Mouse (Mus musculus): Measurements from ENCODE around the gene 2700049A03Rik.
A peak's percentile ranks its signal among the peaks of the same experiment; 100 is the strongest.
"Not testable (repeated sequence)": the region's sequence is repeated elsewhere in the genome, so short reads cannot be mapped to it uniquely, and the experiment has no call there.

2700049A03Rik gene

GRCm38 (mm10) chr12:71136130-71136973 is at the start of gene 2700049A03Rik, which contains the start of gene Timm9:
2700049A03Rik (plus strand) TSS chr12:71136848.
Timm9 (minus strand) TSS chr12:71136684.
- DNase-seq: peak; percentile 96

- DNase-seq: not testable (repeated sequence)
Observed at GRCm38 (mm10) chr12:71104275-71104674, 32.4 kb upstream of the 2700049A03Rik start.

GRCm38 (mm10) chr12:71107216-71107771 is 29.4 kb upstream of the 2700049A03Rik start:
- no peak for DNase-seq

DNA sequence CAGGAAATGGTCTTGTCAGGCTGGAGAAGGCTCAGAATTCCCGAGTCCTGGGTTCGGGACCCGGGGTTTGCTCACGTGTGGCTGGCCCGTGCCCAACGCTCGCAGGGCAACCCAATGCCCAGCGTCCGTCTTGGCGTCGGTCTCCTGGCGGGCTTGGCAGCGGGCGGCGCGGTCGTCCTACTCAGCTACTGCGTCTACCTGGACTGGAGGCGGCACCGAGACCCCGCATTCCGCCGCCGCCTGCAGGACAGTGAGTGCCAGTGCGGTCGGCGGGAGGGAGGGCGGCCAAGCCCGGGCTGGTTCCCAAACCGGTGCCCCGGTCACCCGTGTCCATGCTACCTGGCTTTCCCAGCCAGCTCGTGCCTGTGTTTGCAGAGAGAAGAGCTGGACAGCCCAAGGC is 25.3 kb upstream of the 2700049A03Rik start, which contains the start of gene Tomm20l:
Gene Tomm20l (plus strand): TSS at position 98 of the 400 bp plus-strand sequence.
- peak; percentile 53 for DNase-seq

DNA sequence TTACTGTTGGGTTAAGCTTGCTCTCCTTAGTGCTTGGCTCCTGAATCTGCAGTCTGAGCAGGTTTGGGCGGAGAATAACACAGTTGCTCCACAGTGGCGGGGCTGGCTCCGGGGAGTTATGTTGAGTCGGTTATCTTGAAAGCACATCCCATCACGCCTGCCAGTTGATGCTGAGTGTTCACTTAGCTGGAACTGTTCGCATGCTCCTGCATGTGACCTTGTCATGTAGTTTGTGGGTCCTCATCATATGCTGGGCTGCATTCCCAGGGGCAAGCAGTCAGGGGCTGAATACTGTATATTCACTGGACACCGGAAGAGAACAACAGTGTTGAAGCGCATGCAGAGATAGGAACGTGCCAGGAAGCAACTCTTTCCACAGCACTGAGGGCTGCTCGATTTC is 23.6 kb upstream of the 2700049A03Rik start:
- DNase-seq: no peak

DNA sequence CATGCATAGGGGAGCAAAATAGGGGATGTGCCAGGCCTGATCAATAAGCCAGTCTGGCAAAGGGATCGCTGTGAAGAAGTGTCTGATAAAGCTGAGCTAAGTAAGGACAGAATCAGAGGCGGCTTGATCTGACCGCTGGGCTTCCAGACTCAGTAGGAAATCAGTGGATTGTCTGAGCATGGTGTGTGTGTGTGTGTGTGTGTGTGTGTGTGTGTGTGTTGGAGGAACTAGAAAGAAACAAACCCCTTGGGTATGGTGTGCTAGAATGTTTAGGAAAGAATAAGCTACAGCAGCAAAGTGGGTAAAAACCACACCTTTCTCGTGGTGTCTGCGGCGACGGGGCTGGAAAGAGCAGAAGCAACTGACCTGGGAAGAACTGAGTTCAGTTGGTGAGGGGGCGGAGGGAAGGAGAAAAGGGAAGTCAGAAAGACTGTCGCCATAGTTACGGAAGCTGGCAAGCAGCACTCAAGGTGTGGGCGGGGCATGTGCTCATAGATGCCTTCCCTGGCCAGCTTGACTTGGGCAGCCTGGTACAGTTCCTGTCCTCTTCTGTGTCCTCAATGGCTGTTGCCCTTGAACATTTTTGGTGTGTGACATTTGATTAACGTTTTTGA is 22.9 kb upstream of the 2700049A03Rik start:
- DNase-seq: peak; percentile 71

DNA sequence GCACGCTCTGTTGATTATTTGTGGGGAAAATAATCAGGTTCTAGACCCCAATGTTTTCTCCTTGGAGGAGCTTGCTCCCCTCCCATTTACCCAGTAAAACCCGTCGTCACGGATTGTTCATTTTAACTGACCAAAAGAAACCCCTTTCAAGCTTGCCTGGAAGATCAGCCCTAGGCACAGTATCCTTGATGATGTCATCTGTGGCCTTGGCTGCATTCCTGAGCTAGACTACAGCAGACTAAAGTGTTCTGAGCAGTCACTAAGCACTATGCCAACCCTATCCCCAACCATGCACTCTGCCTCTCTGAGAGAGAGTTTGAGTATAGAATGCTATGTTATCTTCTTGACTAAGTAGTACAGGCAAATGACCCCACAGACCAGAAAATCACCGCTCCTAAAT is 20.2 kb upstream of the 2700049A03Rik start:
- no peak for DNase-seq

DNA sequence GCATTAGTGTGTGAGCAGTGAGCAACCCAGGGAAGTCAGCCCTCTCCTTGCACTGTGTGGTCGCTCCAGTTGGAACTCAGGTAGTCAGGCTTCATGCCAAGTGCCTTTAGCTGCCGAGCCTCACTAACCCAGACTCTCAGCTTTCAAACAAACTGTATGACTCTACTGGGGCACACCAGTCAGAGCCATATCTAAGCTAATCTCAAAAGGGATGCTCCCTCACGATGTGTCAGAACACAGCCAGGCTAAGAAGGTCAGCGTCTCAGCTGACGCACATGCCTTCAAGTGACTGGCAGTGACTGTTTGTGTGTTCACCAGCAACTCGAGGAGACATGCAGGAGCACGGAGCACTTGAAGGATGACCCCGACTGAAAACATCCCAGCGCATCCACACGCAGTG is 13.9 kb upstream of the 2700049A03Rik start:
- DNase-seq: no peak

DNA sequence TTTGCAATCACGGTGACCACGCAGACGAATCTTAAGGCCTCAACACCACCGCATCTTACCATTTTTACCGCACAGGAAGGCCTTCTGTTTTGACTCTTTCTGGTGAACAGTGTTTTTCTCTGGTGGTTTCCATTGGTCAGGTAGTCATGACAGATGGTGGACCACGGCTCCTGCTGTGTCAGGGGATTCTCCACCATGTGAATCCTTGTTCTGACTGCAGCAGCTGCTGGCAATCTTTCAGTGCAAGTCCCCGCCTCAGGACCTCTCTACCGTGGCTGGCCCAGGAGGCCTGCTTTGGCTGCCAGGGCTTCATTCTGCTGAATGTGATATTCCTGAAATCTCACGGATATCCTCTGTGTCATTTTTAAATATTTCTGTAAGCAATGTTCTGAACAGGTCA is 13.4 kb upstream of the 2700049A03Rik start:
- no peak for DNase-seq

GRCm38 (mm10) chr12:71135581-71135980 is 1.1 kb upstream of the 2700049A03Rik start:
- DNase-seq: no peak

GRCm38 (mm10) chr12:71136974-71137491 is 385 bp downstream of the 2700049A03Rik start:
- peak; percentile 97 for DNase-seq

GRCm38 (mm10) chr12:71137686-71138085 is 1.0 kb downstream of the 2700049A03Rik start:
- DNase-seq: no peak

- DNase-seq: no peak
Observed at GRCm38 (mm10) chr12:71139258-71139828, 2.7 kb downstream of the 2700049A03Rik start.

DNA sequence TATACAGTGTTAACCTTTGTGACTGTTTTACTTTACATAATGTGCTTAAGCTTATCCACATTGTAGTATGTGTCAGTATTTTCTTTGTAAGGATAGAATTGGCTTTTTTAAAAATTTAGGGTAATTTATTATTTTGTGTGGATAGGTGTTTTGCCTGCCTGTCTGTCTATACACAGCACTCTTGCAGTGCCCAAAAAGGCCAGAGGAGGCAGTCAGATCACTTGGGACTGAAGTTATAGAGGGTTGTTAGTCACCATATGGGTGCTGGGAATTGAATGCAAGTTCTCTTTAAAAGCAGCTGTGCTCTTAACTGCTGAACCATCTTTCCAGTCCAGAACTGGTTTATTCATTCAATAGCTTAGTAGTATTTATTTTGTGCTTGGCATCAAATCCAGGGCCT is 4.5 kb downstream of the 2700049A03Rik start:
- no peak for DNase-seq

GRCm38 (mm10) chr12:71147641-71148040 is 11.0 kb downstream of the 2700049A03Rik start:
- DNase-seq: peak; percentile 57

DNA sequence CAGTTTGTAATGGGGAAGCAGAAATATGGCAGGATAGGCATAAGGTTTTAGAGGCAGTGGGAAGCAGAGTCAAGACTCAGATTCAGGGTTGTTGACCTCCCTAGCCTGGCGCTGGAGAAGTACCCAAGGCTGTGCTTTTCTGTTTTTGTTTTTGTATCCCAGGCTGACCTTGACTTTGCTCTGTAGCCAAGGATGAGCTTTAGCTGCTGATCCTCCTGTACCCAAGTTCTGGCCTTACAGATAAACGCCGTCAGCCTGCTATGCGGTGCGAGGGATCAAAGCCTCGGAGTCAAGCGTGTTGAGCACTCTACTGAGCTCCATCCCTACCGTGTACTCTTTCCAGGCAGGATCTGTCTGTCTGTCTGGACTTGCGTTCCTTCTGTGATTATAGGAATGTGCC is 12.2 kb downstream of the 2700049A03Rik start:
- DNase-seq: no peak

- DNase-seq: no peak
Observed at GRCm38 (mm10) chr12:71149456-71149855, 12.8 kb downstream of the 2700049A03Rik start.

- DNase-seq: no peak
Observed at GRCm38 (mm10) chr12:71150167-71150566, 13.5 kb downstream of the 2700049A03Rik start.

DNA sequence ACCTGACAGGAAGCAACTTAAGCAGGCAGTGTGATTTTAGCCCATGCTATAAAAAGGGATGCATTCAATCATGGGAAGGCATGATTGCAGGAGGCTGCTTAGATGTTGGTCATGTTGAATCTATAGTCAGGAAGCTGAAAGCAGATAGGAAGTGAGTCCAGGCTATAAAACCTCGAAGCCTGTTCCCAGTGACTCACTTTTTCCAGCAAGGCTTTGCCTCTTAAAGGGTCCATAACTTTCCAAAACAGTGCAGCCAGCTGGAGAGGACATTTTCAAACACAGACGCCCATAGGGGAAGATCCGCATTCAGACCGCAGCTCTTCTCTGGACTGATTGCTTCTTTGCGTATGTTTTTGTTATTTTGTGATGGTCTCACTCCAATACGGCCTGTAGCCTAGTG is 18.3 kb downstream of the 2700049A03Rik start:
- no peak for DNase-seq

DNA sequence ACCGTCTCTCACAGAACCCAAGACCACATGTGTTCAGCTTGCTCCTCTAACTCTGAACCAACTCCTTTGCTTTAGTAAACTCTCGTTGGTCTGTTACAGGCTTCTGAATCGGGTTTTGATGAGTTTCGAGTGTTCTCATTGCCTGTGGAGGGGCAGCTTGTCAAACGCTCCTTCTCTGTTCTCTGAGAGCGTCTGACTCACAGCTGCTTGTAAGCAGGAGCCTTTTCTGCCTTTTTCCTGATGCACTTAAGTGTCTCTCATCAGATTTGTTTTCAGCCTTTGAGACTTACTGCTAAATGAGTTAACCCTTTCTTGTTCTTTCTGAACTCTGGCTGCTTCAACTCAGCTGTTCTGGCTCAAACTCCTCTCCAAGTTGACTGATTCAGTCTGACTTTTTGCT is 21.3 kb downstream of the 2700049A03Rik start:
- DNase-seq: no peak

DNA sequence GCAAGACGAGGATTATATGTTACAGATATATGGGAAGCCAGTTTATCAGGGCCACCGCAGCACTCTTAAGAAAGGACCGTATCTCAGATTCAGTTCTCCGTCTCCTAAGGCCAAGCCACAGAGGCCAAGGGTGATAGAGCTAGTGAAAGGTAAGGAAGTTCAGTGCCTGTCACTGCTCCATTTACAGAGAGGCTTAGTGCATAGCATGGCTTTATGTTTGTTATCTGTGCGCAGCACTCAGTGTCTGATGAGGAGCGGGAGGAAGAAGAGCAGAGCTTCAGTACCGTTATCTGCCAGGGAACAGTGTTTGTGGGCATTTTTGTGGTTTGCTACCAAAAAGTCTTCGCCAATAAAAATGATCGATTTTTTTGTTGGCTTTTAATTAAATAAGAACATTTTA is 27.8 kb downstream of the 2700049A03Rik start:
- no peak for DNase-seq

DNA sequence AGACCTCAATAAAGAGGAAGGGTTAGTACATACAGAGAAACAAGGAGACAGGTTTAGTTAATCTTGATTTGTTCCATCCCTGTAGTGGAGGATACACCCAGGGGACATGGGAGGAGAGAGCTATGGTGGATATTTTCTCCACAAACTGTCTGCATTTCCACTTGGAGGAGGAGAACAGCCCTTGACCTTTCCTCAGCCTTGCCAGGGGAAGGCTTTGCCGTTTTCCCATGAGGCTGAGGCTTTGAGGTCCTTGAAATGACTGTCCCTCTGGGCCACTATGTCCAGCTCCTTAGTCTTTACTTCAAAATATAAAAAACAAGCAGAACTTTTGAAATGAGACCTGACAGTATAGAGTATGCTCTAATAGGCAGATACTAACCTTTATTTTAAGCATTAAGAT is 33.3 kb downstream of the 2700049A03Rik start:
- no peak for DNase-seq

GRCm38 (mm10) chr12:71183736-71184135 is 47.1 kb downstream of the 2700049A03Rik start:
- no peak for DNase-seq

Data from retina, postnatal 1 day (tissue).